Mouse (Mus musculus) fat pad, adult 2 months (tissue): Measurements from ENCODE around the gene Trim8.

Source experiments
- DNase-seq: peaks from one replicate; pipeline ENCODE4 v3.0.0-alpha.2; 2011; ENCODE audit warnings: low read depth, low spot score; ENCODE audit errors: extremely low read depth

Trim8 gene

GRCm38 (mm10) chr19:46542750-46543149, 41.2 kb downstream of the Trim8 start:
- DNase-seq = no peak

DNA sequence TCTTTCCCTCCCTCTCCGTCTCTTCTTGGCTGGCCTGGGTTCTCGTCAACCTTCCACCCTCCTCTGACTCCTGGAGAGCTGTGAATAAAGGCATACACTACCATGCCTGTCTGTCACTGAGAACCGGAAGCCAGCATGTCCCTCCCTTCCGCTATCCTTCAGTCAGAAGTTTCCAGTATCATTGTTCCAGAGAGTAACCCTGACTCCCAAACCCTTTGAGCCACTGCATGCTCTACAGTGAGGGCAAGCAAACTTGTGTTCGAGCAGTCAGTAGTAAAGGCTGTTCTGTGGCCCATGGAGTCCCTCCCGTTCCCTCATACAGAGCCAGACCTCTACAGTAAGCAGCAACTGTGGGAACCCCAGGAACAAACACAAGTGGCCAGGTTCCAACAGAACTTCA, 46.1 kb downstream of the Trim8 start:
- no peak for DNase-seq

- DNase-seq = no peak
Measured at GRCm38 (mm10) chr19:46548110-46548509, 46.6 kb downstream of the Trim8 start.

DNA sequence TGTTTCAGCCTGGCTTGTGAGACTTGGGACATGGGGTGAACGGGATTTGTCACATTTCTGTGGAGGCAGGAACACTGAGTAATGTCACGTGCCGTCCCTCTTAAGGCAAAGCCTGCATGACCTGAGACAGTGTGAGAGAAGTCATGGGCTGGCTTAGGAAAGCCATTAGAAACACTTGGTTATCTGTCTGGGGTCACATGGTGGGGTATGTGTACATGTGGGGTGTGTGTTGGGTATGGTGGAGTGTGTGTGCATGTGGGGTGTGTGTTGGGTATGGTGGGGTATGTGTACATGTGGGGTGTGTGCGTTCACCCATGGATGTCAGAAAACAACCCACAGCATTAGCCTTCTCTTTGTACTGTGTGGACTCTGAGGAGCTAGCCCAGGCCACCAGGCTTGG, 48.9 kb downstream of the Trim8 start:
- no peak for DNase-seq

- no peak for DNase-seq
Measured at GRCm38 (mm10) chr19:46552496-46552895, 51.0 kb downstream of the Trim8 start.

GRCm38 (mm10) chr19:46553541-46553955, 52.0 kb downstream of the Trim8 start:
- DNase-seq = no peak

DNA sequence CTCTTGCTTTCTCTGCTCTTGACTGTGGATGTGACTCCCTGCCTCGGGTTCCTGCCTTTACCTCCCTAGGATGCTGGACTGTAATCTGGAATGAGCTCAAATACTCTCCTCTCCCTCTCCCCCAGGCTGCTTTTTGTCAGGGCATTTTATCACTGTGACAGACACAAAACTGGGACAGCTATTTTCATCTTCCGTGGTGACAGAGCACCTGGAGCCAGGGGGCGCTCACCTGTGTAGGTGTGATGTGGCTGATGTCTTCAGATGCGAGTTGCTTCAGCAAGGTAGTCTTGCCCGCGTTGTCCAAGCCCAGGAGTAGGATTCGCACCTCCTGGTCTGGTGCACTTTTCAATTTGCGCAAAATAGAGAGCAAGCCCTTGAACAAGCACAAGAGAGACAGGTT, 56.5 kb downstream of the Trim8 start:
- DNase-seq = no peak

DNA sequence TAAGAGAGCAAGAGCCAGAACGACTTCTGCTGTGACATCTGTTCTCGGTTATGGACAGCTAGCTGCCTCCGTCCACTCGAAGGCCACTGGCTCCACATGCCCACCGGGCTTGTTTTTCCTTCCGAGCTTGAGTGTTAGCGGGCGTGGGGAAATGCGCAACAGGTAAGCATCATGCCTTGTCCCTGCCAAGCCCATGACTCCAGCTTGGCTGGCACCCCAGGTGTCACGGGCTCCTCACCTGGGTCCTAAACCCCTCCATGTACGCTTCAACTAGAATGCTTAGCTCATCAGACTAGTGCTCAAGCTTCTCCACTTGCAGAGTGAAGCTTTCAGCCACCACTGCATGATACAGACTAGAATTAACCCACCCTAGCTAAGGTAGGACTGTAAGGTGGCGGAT, 57.1 kb downstream of the Trim8 start:
- no peak for DNase-seq

- DNase-seq = no peak
Measured at GRCm38 (mm10) chr19:46562132-46562531, 60.6 kb downstream of the Trim8 start.

- DNase-seq = peak; percentile 21
Measured at GRCm38 (mm10) chr19:46562581-46563515, 61.3 kb downstream of the Trim8 start.

DNA sequence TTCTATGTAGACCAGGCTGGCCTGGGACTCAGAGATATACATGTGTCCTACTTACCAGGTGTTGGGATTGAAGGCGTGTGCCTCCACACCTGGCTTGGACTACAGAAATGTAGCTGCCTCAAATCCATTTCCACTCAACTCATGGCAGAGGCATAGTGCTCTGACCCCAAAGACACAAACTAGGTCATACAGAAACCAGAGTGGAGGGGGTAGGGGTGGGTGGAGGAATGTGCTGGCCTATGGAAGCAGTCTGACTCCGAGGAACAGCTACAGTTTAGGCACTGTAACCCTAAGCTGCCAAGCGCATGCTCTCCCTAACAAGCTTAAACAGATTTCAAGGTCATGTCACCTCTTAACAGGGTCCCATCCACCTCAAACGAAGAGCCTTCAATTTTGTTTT, 62.1 kb downstream of the Trim8 start:
- DNase-seq = no peak

GRCm38 (mm10) chr19:46564043-46564462, 62.6 kb downstream of the Trim8 start:
- no peak for DNase-seq
